Mouse (Mus musculus): ENCODE results near the gene Mlh1. TPM values are rescaled to one million over a fixed set of nuclear protein-coding genes. Genes with fewer than 3 reads are reported as not detected.

Mlh1 gene
- total RNA-seq, 2 experiments from 2014 or later, result 5.4 to 6.4 TPM

Other genes with a start within 250 kb of the Mlh1 start
- 1 to 10 TPM; 7.7 to 7.9 TPM for gene Ccrl2, start 214.3 kb downstream of the Mlh1 start, total RNA-seq (2021)
- 10 to 100 TPM; 72.4 to 82.2 TPM for gene Lrrfip2, start 154.2 kb downstream of the Mlh1 start, total RNA-seq (2021)
- 10 to 100 TPM; 19.7 to 20.4 TPM for gene Epm2aip1, start 138 bp upstream of the Mlh1 start, total RNA-seq (2021)
- gene Trank1, start 39.9 kb upstream of the Mlh1 start, total RNA-seq (2021), result under 1 TPM; 0.02 to 0.07 TPM
- under 1 TPM; 0.30 to 0.36 TPM for gene Dclk3, start 167.3 kb upstream of the Mlh1 start, total RNA-seq (2021)

Measured in gastrocnemius, adult 18-20 months (tissue).